Mouse (Mus musculus) adipocyte (in vitro differentiated cells): ENCODE data around the gene Ephb2.
A peak's percentile ranks its signal among the peaks of the same experiment; 100 is the strongest.

ENCODE experiments used
- DNase-seq: peaks from one replicate; pipeline ENCODE4 v3.0.0-alpha.2; 2016; ENCODE audit warnings: low spot score

Ephb2 gene

GRCm38 (mm10) chr4:136801463-136801862 is 34.3 kb downstream of the Ephb2 start:
- no peak for DNase-seq

GRCm38 (mm10) chr4:136800366-136800765 is 35.4 kb downstream of the Ephb2 start:
- no peak for DNase-seq

- DNase-seq: no peak
Observed at GRCm38 (mm10) chr4:136797677-136798569, 37.9 kb downstream of the Ephb2 start.

- no peak for DNase-seq
Observed at GRCm38 (mm10) chr4:136793320-136793719, 42.5 kb downstream of the Ephb2 start.

GRCm38 (mm10) chr4:136789821-136790220 is 46.0 kb downstream of the Ephb2 start:
- DNase-seq: no peak

GRCm38 (mm10) chr4:136787357-136787756 is 48.4 kb downstream of the Ephb2 start:
- DNase-seq: no peak

GRCm38 (mm10) chr4:136786453-136787276 is 49.1 kb downstream of the Ephb2 start:
- DNase-seq: no peak

- no peak for DNase-seq
Observed at GRCm38 (mm10) chr4:136783552-136784150, 52.1 kb downstream of the Ephb2 start.

GRCm38 (mm10) chr4:136782579-136782925 is 53.2 kb downstream of the Ephb2 start:
- DNase-seq: peak; percentile 73

GRCm38 (mm10) chr4:136781868-136782578 is 53.8 kb downstream of the Ephb2 start:
- peak; percentile 71 for DNase-seq

GRCm38 (mm10) chr4:136780201-136780895 is 55.4 kb downstream of the Ephb2 start:
- DNase-seq: no peak

- no peak for DNase-seq
Observed at GRCm38 (mm10) chr4:136779156-136779555, 56.6 kb downstream of the Ephb2 start.

GRCm38 (mm10) chr4:136776471-136776892 is 59.3 kb downstream of the Ephb2 start:
- DNase-seq: peak; percentile 16

- DNase-seq: no peak
Observed at GRCm38 (mm10) chr4:136775903-136776302, 59.9 kb downstream of the Ephb2 start.

- no peak for DNase-seq
Observed at GRCm38 (mm10) chr4:136774201-136774600, 61.6 kb downstream of the Ephb2 start.

- DNase-seq: no peak
Observed at GRCm38 (mm10) chr4:136772952-136773584, 62.7 kb downstream of the Ephb2 start.

- no peak for DNase-seq
Observed at GRCm38 (mm10) chr4:136772318-136772717, 63.5 kb downstream of the Ephb2 start.

- DNase-seq: no peak
Observed at GRCm38 (mm10) chr4:136770718-136771117, 65.1 kb downstream of the Ephb2 start.

- DNase-seq: no peak
Observed at GRCm38 (mm10) chr4:136768499-136768898, 67.3 kb downstream of the Ephb2 start.

- DNase-seq: no peak
Observed at GRCm38 (mm10) chr4:136765080-136765479, 70.7 kb downstream of the Ephb2 start.

- DNase-seq: no peak
Observed at GRCm38 (mm10) chr4:136763349-136763748, 72.4 kb downstream of the Ephb2 start.
